Mouse (Mus musculus) cerebellum, adult 2 months (tissue): Measurements from ENCODE around the gene Trim2. TPM values are rescaled to one million over a fixed set of nuclear protein-coding genes. Genes with fewer than 3 reads are reported as not detected.

Source experiments
- DNase-seq, 2 experiments: peaks; one replicate each; pipeline ENCODE4 v3.0.0; 2021
- H3K27ac ChIP-seq: fragments of 200-500 bp; 2 replicates; pipeline ENCODE4 v1.5.1; 2012; ENCODE audit warnings: low read length, control low read depth, inconsistent platforms; ENCODE audit not compliant: insufficient read depth
- H3K27me3 ChIP-seq: fragments of 200-500 bp; 2 replicates; pipeline ENCODE4 v1.6.1; 2012; ENCODE audit warnings: inconsistent platforms, mild to moderate bottlenecking, low read length, moderate library complexity; ENCODE audit not compliant: control insufficient read depth, insufficient read depth
- H3K4me1 ChIP-seq: fragments of 200-500 bp; 2 replicates; pipeline ENCODE4 v1.6.1; 2011; ENCODE audit warnings: low read length; ENCODE audit not compliant: control insufficient read depth, insufficient read depth
- H3K4me3 ChIP-seq: fragments of 200-500 bp; replicated peaks from 2 replicates; pipeline ENCODE3; 2011; ENCODE audit warnings: mild to moderate bottlenecking, low read depth, low read length, control low read depth; ENCODE audit not compliant: insufficient read depth
- CTCF ChIP-seq: fragments of 200-500 bp; IDR thresholded peaks from 2 replicates; pipeline ENCODE4 v1.5.1; 2011; ENCODE audit warnings: low read depth, mild to moderate bottlenecking, control low read depth, low read length, moderate library complexity, borderline replicate concordance; ENCODE audit not compliant: insufficient read depth
- POLR2A ChIP-seq: fragments of 200-500 bp; IDR thresholded peaks from 2 replicates; pipeline ENCODE4 v1.6.1; 2011; ENCODE audit warnings: low read length, control low read depth, borderline replicate concordance; ENCODE audit not compliant: insufficient read depth
- WGBS: fragments of 180-500 bp; shearing (Covaris S2); methylation state at CpG from one replicate; pipeline ENCODE4 v1.1.7; 2018; 5-methylcytosine and 5-hydroxymethylcytosine counted together
- polyA plus RNA-seq: library from polyadenylated mRNA; depleted of rRNA; stranded (reverse); fragments of >200 nt; gene quantifications from 2 replicates; pipeline ENCODE4 v1.2.3, GENCODE M21; 2012

Gene Trim2
- polyA plus RNA-seq, 1 experiment, result 120 TPM

GRCm38 (mm10) chr3:84157559-84158350, 148.9 kb downstream of the Trim2 start:
- Histone ChIP-seq H3K27me3 (no peaks in the 10 kb centered on the region), H3K4me3 (no peak overlapping the region), H3K4me1 (no peaks in the 10 kb centered on the region), H3K27ac (no peak overlapping the region)
- no peak for TF ChIP-seq POLR2A
- no peak for TF ChIP-seq CTCF
- no peak for DNase-seq
- WGBS, result 71% methylated on average over 4 of the region's 4 CpGs

- Histone ChIP-seq H3K4me3 (no peak overlapping the region), H3K27me3 (no peaks in the 10 kb centered on the region), H3K4me1 (no peaks in the 10 kb centered on the region), H3K27ac (no peak overlapping the region)
- TF ChIP-seq POLR2A (no peak), CTCF (no peak)
- 62% methylated on average over 4 of the region's 4 CpGs for WGBS
- DNase-seq, result no peak
These were observed 149.7 kb downstream of the Trim2 start for GRCm38 (mm10) chr3:84157011-84157410.

- Histone ChIP-seq H3K27ac (no peak overlapping the region), H3K4me3 (no peak overlapping the region), H3K27me3 (no peaks in the 10 kb centered on the region), H3K4me1 (no peaks in the 10 kb centered on the region)
- TF ChIP-seq CTCF (no peak), POLR2A (no peak)
- DNase-seq, result no peak
- 49% methylated on average over 6 of the region's 6 CpGs for WGBS
These were observed 150.6 kb downstream of the Trim2 start for GRCm38 (mm10) chr3:84156105-84156504.

- H3K4me1 ChIP-seq, result no peaks in the 10 kb centered on the region
- no peak within 1 kb of the TSS for H3K27ac ChIP-seq
- under 1% methylated on average over 29 of the region's 29 CpGs for WGBS
- peak; percentile 93 to 96 for DNase-seq
- peak within 1 kb of the TSS; percentile 60 for H3K4me3 ChIP-seq
- TF ChIP-seq CTCF, result peak; percentile 70
- TF ChIP-seq POLR2A, result no peak
- H3K27me3 ChIP-seq, result no peaks in the 10 kb centered on the region
These were observed 151.1 kb downstream of the Trim2 start, which contains the start of gene Mnd1 for GRCm38 (mm10) chr3:84155558-84156006. TSS of gene Mnd1 (minus strand) at chr3:84155786.

GRCm38 (mm10) chr3:84155146-84155545, 151.5 kb downstream of the Trim2 start:
- no peak for DNase-seq
- TF ChIP-seq CTCF, result no peak
- no peaks in the 10 kb centered on the region for H3K4me1 ChIP-seq
- H3K27me3 ChIP-seq, result no peaks in the 10 kb centered on the region
- under 1% methylated on average over 27 of the region's 27 CpGs for WGBS
- no peak overlapping the region for H3K27ac ChIP-seq
- H3K4me3 ChIP-seq, result peak overlapping the region; percentile 60

- 18% methylated on average over 12 of the region's 12 CpGs for WGBS
These were observed 151.9 kb downstream of the Trim2 start for GRCm38 (mm10) chr3:84154721-84155141.

GRCm38 (mm10) chr3:84149831-84150230, 156.8 kb downstream of the Trim2 start:
- H3K4me1 ChIP-seq, result no peaks in the 10 kb centered on the region
- DNase-seq, result no peak
- TF ChIP-seq CTCF (no peak), POLR2A (no peak)
- 94% methylated on average over 3 of the region's 3 CpGs for WGBS
- H3K4me3 ChIP-seq, result no peak overlapping the region
- H3K27ac ChIP-seq, result no peak overlapping the region
- no peaks in the 10 kb centered on the region for H3K27me3 ChIP-seq

More at GRCm38 (mm10) chr3:84154721-84155141, 151.9 kb downstream of the Trim2 start:
- no peak overlapping the region for H3K4me3 ChIP-seq
- no peak for DNase-seq
- H3K4me1 ChIP-seq, result no peaks in the 10 kb centered on the region
- no peaks in the 10 kb centered on the region for H3K27me3 ChIP-seq
- no peak overlapping the region for H3K27ac ChIP-seq
- TF ChIP-seq CTCF (no peak), POLR2A (no peak)

- H3K27ac ChIP-seq, result no peak overlapping the region
- DNase-seq, result no peak
- H3K4me1 ChIP-seq, result no peaks in the 10 kb centered on the region
- no peak overlapping the region for H3K4me3 ChIP-seq
- H3K27me3 ChIP-seq, result no peaks in the 10 kb centered on the region
- 87% methylated on average over 7 of the region's 7 CpGs for WGBS
- TF ChIP-seq CTCF (no peak), POLR2A (no peak)
These were observed 165.7 kb downstream of the Trim2 start for GRCm38 (mm10) chr3:84140947-84141346.
